Mouse (Mus musculus) heart, embryonic 15.5 days (tissue): ENCODE measurements around the gene Tppp2. TPM values are rescaled to one million over a fixed set of nuclear protein-coding genes. Genes with fewer than 3 reads are reported as not detected.

Source experiments
- ATAC-seq: fragments of 200-750 bp; cut with Nextera tagmentation; replicated peaks from 2 replicates; pipeline ENCODE4 v1.8.0; 2017; ENCODE audit warnings: low read depth, moderate TSS enrichment; ENCODE audit not compliant: insufficient number of reproducible peaks, insufficient read depth, low FRiP score
- H3K27ac ChIP-seq: fragments of 300-500 bp; sonication (generic); 2 replicates; pipeline ENCODE4 v1.5.1; 2015; ENCODE audit warnings: mild to moderate bottlenecking, inconsistent platforms
- H3K27me3 ChIP-seq: fragments of 300-500 bp; sonication (generic); 2 replicates; pipeline ENCODE4 v1.6.1; 2015; ENCODE audit warnings: inconsistent platforms
- H3K36me3 ChIP-seq: fragments of 300-500 bp; sonication (generic); 2 replicates; pipeline ENCODE4 v1.6.1; 2015; ENCODE audit warnings: mild to moderate bottlenecking, inconsistent platforms
- H3K4me1 ChIP-seq: fragments of 300-500 bp; sonication (generic); replicated peaks from 2 replicates; pipeline ENCODE4 v1.6.1; 2015; ENCODE audit warnings: inconsistent platforms
- H3K4me2 ChIP-seq: fragments of 300-500 bp; sonication (generic); 2 replicates; pipeline ENCODE4 v1.6.1; 2015; ENCODE audit warnings: inconsistent platforms, mild to moderate bottlenecking, moderate library complexity
- H3K4me3 ChIP-seq: fragments of 300-500 bp; sonication (generic); 2 replicates; pipeline ENCODE4 v1.5.1; 2015; ENCODE audit warnings: mild to moderate bottlenecking, inconsistent platforms
- H3K9ac ChIP-seq: fragments of 300-500 bp; sonication (generic); 2 replicates; pipeline ENCODE4 v1.6.1; 2015; ENCODE audit warnings: mild to moderate bottlenecking, inconsistent platforms
- H3K9me3 ChIP-seq: fragments of 300-500 bp; sonication (generic); replicated peaks from 2 replicates; pipeline ENCODE4 v1.6.1; 2016; ENCODE audit warnings: inconsistent platforms
- WGBS: fragments of 180-500 bp; shearing (Covaris S2); methylation state at CpG from one replicate; pipeline ENCODE4 v1.1.7; 2015; ENCODE audit warnings: mixed read lengths; 5-methylcytosine and 5-hydroxymethylcytosine counted together
- polyA plus RNA-seq: library from polyadenylated mRNA; unstranded; fragments of >200 nt; fragmentation: Nextera tagmentation; extraction: Ambion mirVana; gene quantifications from 2 replicates; pipeline ENCODE4 v1.2.1, GENCODE M21; 2015

Tppp2 gene
- polyA plus RNA-seq, result not detected in 2 replicates

GRCm38 (mm10) chr14:51918125-51918524 is at the start of gene Tppp2:
Gene Tppp2, plus strand, starts transcription at chr14:51918425.
- no peak within 1 kb of the TSS for H3K4me2 ChIP-seq
- H3K4me3 ChIP-seq, result no peak within 1 kb of the TSS
- H3K36me3 ChIP-seq, result no peaks in the 10 kb centered on the region
- H3K9me3 ChIP-seq, result no peaks in the 10 kb centered on the region
- H3K27ac ChIP-seq, result no peak within 1 kb of the TSS
- 89% methylated on average over 4 of the region's 4 CpGs for whole genome bisulfite sequencing
- no peaks in the 10 kb centered on the region for H3K27me3 ChIP-seq
- H3K9ac ChIP-seq, result no peak within 1 kb of the TSS
- ATAC-seq, result no peak
- peaks cover 31% of the 10 kb centered on the region for H3K4me1 ChIP-seq

- Histone ChIP-seq H3K4me1 (no peaks in the 10 kb centered on the region), H3K9ac (no peak overlapping the region), H3K27ac (no peak overlapping the region), H3K4me3 (no peak overlapping the region), H3K4me2 (no peak overlapping the region), H3K27me3 (no peaks in the 10 kb centered on the region), H3K36me3 (no peaks in the 10 kb centered on the region), H3K9me3 (no peaks in the 10 kb centered on the region)
- ATAC-seq, result no peak
- 74% methylated on average over 2 of the region's 2 CpGs for WGBS
Measured at GRCm38 (mm10) chr14:51870756-51871155, 47.5 kb upstream of the Tppp2 start.

- Histone ChIP-seq H3K36me3 (no peaks in the 10 kb centered on the region), H3K27ac (no peak overlapping the region), H3K9ac (no peak overlapping the region), H3K4me2 (no peak overlapping the region), H3K4me3 (no peak overlapping the region), H3K27me3 (no peaks in the 10 kb centered on the region), H3K4me1 (no peaks in the 10 kb centered on the region), H3K9me3 (no peaks in the 10 kb centered on the region)
- ATAC-seq, result no peak
- WGBS, result 68% methylated on average over 9 of the region's 9 CpGs
Measured at GRCm38 (mm10) chr14:51871741-51872140, 46.5 kb upstream of the Tppp2 start.

- WGBS, result 66% methylated on average over 3 of the region's 3 CpGs
- Histone ChIP-seq H3K27me3 (no peaks in the 10 kb centered on the region), H3K9ac (no peak overlapping the region), H3K4me1 (no peaks in the 10 kb centered on the region), H3K36me3 (no peaks in the 10 kb centered on the region), H3K4me2 (no peak overlapping the region), H3K4me3 (no peak overlapping the region), H3K9me3 (no peaks in the 10 kb centered on the region), H3K27ac (no peak overlapping the region)
- no peak for ATAC-seq
Measured at GRCm38 (mm10) chr14:51877517-51877916, 40.7 kb upstream of the Tppp2 start.

- H3K27ac ChIP-seq, result peak overlapping the region; percentile 81
- peak overlapping the region; percentile 40; the same call in 1 of the 2 replicates for H3K9ac ChIP-seq
- peak overlapping the region; percentile 89 for H3K4me3 ChIP-seq
- peak overlapping the region; percentile 90 for H3K4me2 ChIP-seq
- WGBS, result under 1% methylated on average over 4 of the region's 4 CpGs
- ATAC-seq, result 0 out of 2 replicates have a peak, but pooled peaks have one; percentile 9
- peaks cover 17% of the 10 kb centered on the region for H3K4me1 ChIP-seq
- H3K36me3 ChIP-seq, result peaks cover 21% of the 10 kb centered on the region
- H3K27me3 ChIP-seq, result no peaks in the 10 kb centered on the region
- no peaks in the 10 kb centered on the region for H3K9me3 ChIP-seq
Measured at GRCm38 (mm10) chr14:51883527-51884030, 34.6 kb upstream of the Tppp2 start.

GRCm38 (mm10) chr14:51884031-51884544 is 34.1 kb upstream of the Tppp2 start:
- WGBS, result 2% methylated on average over 14 of the region's 14 CpGs

GRCm38 (mm10) chr14:51884598-51885331 is 33.5 kb upstream of the Tppp2 start, which contains the start of gene Mettl17:
Gene Mettl17, plus strand, starts transcription at chr14:51884842.
- ATAC-seq, result peak; percentile 96
- WGBS, result under 1% methylated on average over 43 of the region's 43 CpGs
- H3K4me2 ChIP-seq, result peak within 1 kb of the TSS; percentile 90
- no peaks in the 10 kb centered on the region for H3K9me3 ChIP-seq
- peak within 1 kb of the TSS; percentile 81 for H3K27ac ChIP-seq
- H3K27me3 ChIP-seq, result no peaks in the 10 kb centered on the region
- peaks cover 32% of the 10 kb centered on the region for H3K36me3 ChIP-seq
- peak within 1 kb of the TSS; percentile 75 for H3K9ac ChIP-seq
- H3K4me3 ChIP-seq, result peak within 1 kb of the TSS; percentile 89
- H3K4me1 ChIP-seq, result peaks cover 17% of the 10 kb centered on the region

More at GRCm38 (mm10) chr14:51884031-51884544, 34.1 kb upstream of the Tppp2 start:
- H3K9me3 ChIP-seq, result no peaks in the 10 kb centered on the region
- H3K4me2 ChIP-seq, result peak overlapping the region; percentile 90
- H3K4me3 ChIP-seq, result peak overlapping the region; percentile 89
- H3K36me3 ChIP-seq, result peaks cover 26% of the 10 kb centered on the region
- ATAC-seq, result peak; percentile 12; the same call in 1 of the 2 replicates
- H3K27ac ChIP-seq, result peak overlapping the region; percentile 81
- peak overlapping the region; percentile 40 for H3K9ac ChIP-seq
- no peaks in the 10 kb centered on the region for H3K27me3 ChIP-seq
- H3K4me1 ChIP-seq, result peaks cover 17% of the 10 kb centered on the region

GRCm38 (mm10) chr14:51886051-51886450 is 32.2 kb upstream of the Tppp2 start:
- peaks cover 45% of the 10 kb centered on the region for H3K36me3 ChIP-seq
- H3K27ac ChIP-seq, result no peak overlapping the region
- no peaks in the 10 kb centered on the region for H3K9me3 ChIP-seq
- H3K9ac ChIP-seq, result no peak overlapping the region
- no peak for ATAC-seq
- peak overlapping the region; percentile 89; the same call in 1 of the 2 replicates for H3K4me3 ChIP-seq
- H3K27me3 ChIP-seq, result no peaks in the 10 kb centered on the region
- peaks cover 17% of the 10 kb centered on the region for H3K4me1 ChIP-seq
- 67% methylated on average over 6 of the region's 6 CpGs for WGBS
- H3K4me2 ChIP-seq, result peak overlapping the region; percentile 90

GRCm38 (mm10) chr14:51889833-51890232 is 28.4 kb upstream of the Tppp2 start:
- Histone ChIP-seq H3K27me3 (no peaks in the 10 kb centered on the region), H3K9me3 (no peaks in the 10 kb centered on the region), H3K36me3 (peaks cover 54% of the 10 kb centered on the region), H3K9ac (no peak overlapping the region), H3K4me3 (no peak overlapping the region), H3K4me2 (no peak overlapping the region), H3K4me1 (peaks cover 26% of the 10 kb centered on the region), H3K27ac (no peak overlapping the region)
- 82% methylated on average over 6 of the region's 6 CpGs for WGBS
- ATAC-seq, result no peak

GRCm38 (mm10) chr14:51892191-51892939 is 25.9 kb upstream of the Tppp2 start, which contains the start of gene Slc39a2:
Gene Slc39a2, plus strand, starts transcription at chr14:51892889.
- no peaks in the 10 kb centered on the region for H3K9me3 ChIP-seq
- H3K4me2 ChIP-seq, result no peak within 1 kb of the TSS
- peaks cover 44% of the 10 kb centered on the region for H3K36me3 ChIP-seq
- no peak within 1 kb of the TSS for H3K4me3 ChIP-seq
- WGBS, result 90% methylated on average over 9 of the region's 9 CpGs
- H3K27me3 ChIP-seq, result no peaks in the 10 kb centered on the region
- H3K27ac ChIP-seq, result no peak within 1 kb of the TSS
- H3K9ac ChIP-seq, result no peak within 1 kb of the TSS
- ATAC-seq, result no peak
- peaks cover 12% of the 10 kb centered on the region for H3K4me1 ChIP-seq
